Mouse (Mus musculus): Measurements from ENCODE around the gene Tspan17. TPM values are rescaled to one million over a fixed set of nuclear protein-coding genes. Genes with fewer than 3 reads are reported as not detected.

The Tspan17 gene
- polyA plus RNA-seq (2015; fragmentation: Nextera tagmentation; extraction: Ambion mirVana), result 14.5 and 17.7 TPM in 2 replicates

DNA sequence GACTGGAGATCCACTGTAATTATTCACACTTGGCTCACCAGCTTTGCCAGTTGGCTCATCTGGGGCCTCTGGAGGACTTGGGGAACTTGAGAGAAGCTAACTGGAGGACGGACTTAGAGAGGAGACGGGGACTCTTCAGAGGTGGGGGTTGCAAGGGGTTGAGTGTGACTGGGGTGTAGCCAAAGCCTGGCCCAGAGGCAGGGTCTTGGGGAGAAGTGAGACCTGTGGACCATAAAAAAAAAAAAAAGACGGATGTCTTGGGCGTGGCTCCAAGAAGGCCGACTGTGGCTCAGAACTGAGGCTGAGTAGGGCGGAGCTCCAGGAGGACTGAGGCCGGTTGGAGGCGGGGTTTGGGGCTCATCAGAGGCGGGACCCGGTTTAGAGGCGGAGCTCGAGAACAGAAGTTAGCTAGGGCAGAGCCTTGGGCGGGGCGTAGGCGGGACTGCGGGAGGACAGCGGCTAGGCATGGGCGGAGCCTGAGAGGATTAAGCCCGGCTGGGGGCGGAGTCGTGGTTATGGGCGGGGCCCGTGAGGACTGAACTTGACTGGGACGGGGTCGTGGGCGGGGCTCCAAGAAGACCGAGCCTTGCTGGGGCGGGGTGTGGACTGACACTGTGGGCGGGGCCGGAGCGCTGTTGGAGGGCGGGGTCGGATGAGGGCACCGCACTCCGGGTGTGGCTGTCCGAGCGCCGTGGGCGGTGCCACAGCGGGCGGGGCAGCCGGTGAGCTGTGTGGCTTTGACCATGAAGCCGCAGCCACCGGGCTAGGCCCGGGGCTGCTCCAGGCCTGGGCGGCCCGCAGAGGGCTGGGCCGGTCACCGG is at the start of gene Tspan17:
TSS of gene Tspan17 (plus strand) at position 638 of the 821 bp plus-strand sequence.
- H3K27me3 ChIP-seq (ENCODE audit: control insufficient read depth, insufficient read depth, low read length), result no peaks in the 10 kb centered on the region; the same call in none of the 2 replicates
- H3K4me1 ChIP-seq (ENCODE audit: control insufficient read depth, insufficient read depth, low read length), result peaks cover 6% of the 10 kb centered on the region
- H3K9ac ChIP-seq (ENCODE audit: low read length), result peak within 1 kb of the TSS; percentile 73
- ATAC-seq (ENCODE audit: insufficient read depth, low FRiP score), result peak; percentile 92
- H3K36me3 ChIP-seq (ENCODE audit: control insufficient read depth, insufficient read depth, low read length), result no peaks in the 10 kb centered on the region
- WGBS, result under 1% methylated on average over 48 of the region's 49 CpGs
- H3K27ac ChIP-seq (ENCODE audit: low read length), result 0 out of 2 replicates have a peak within 1 kb of the TSS, but pooled peaks have one; percentile 19
- H3K9me3 ChIP-seq (replicated peaks; ENCODE audit: control insufficient read depth, low read length), result no peaks in the 10 kb centered on the region
- H3K4me2 ChIP-seq (ENCODE audit: low read depth, low read length), result peak within 1 kb of the TSS; percentile 99
- peak within 1 kb of the TSS; percentile 68 for H3K4me3 ChIP-seq (replicated peaks; ENCODE audit: low read length)

DNA sequence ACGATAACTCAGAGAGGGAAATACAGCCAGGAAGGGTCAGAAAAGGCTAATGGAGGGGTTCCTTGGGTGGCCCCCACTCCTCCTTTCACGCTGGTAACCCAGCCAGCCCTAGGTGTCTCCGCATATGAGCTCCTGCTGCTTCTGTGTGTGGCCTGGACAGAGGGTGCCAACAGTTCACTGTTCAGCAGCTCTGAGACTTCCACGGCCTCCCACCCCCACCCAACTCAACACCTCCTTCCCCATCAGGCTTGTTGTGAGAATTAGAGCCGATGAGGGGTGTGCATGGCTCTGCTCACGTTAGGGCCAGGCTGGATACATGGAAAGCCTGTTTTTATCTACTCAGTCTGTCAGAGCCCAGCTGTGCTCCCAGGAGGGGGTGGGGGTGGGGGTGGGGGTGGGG is 43.1 kb upstream of the Tspan17 start:
- Histone ChIP-seq H3K9ac (ENCODE audit: low read length) (no peak overlapping the region), H3K36me3 (ENCODE audit: control insufficient read depth, insufficient read depth, low read length) (no peaks in the 10 kb centered on the region), H3K9me3 (replicated peaks; ENCODE audit: control insufficient read depth, low read length) (no peaks in the 10 kb centered on the region), H3K4me2 (ENCODE audit: low read depth, low read length) (no peak overlapping the region), H3K4me1 (ENCODE audit: control insufficient read depth, insufficient read depth, low read length) (0 out of 2 replicates have a peak, but pooled peaks cover 4% of the 10 kb centered on the region), H3K27me3 (ENCODE audit: control insufficient read depth, insufficient read depth, low read length) (peaks cover 24% of the 10 kb centered on the region), H3K4me3 (replicated peaks; ENCODE audit: low read length) (no peak overlapping the region), H3K27ac (ENCODE audit: low read length) (no peak overlapping the region)
- 34% methylated on average over 6 of the region's 6 CpGs for WGBS
- ATAC-seq (ENCODE audit: insufficient read depth, low FRiP score), result no peak

- Histone ChIP-seq H3K9me3 (replicated peaks; ENCODE audit: control insufficient read depth, low read length) (no peaks in the 10 kb centered on the region), H3K4me2 (ENCODE audit: low read depth, low read length) (no peak overlapping the region), H3K27me3 (ENCODE audit: control insufficient read depth, insufficient read depth, low read length) (peaks cover 24% of the 10 kb centered on the region), H3K4me1 (ENCODE audit: control insufficient read depth, insufficient read depth, low read length) (0 out of 2 replicates have a peak, but pooled peaks cover 4% of the 10 kb centered on the region), H3K36me3 (ENCODE audit: control insufficient read depth, insufficient read depth, low read length) (no peaks in the 10 kb centered on the region), H3K9ac (ENCODE audit: low read length) (no peak overlapping the region), H3K4me3 (replicated peaks; ENCODE audit: low read length) (no peak overlapping the region), H3K27ac (ENCODE audit: low read length) (no peak overlapping the region)
- 41% methylated on average over 10 of the region's 10 CpGs for WGBS
- no peak for ATAC-seq (ENCODE audit: insufficient read depth, low FRiP score)
Measured at GRCm38 (mm10) chr13:54746896-54747295, 42.3 kb upstream of the Tspan17 start.

- 78% methylated on average over 8 of the region's 8 CpGs for WGBS
- ATAC-seq (ENCODE audit: insufficient read depth, low FRiP score), result no peak
- H3K4me2 ChIP-seq (ENCODE audit: low read depth, low read length), result no peak overlapping the region
- no peaks in the 10 kb centered on the region for H3K36me3 ChIP-seq (ENCODE audit: control insufficient read depth, insufficient read depth, low read length)
- H3K4me3 ChIP-seq (replicated peaks; ENCODE audit: low read length), result no peak overlapping the region
- 0 out of 2 replicates have a peak, but pooled peaks cover 4% of the 10 kb centered on the region for H3K4me1 ChIP-seq (ENCODE audit: control insufficient read depth, insufficient read depth, low read length)
- H3K9me3 ChIP-seq (replicated peaks; ENCODE audit: control insufficient read depth, low read length), result no peaks in the 10 kb centered on the region
- H3K27me3 ChIP-seq (ENCODE audit: control insufficient read depth, insufficient read depth, low read length), result peaks cover 24% of the 10 kb centered on the region
- no peak overlapping the region for H3K9ac ChIP-seq (ENCODE audit: low read length)
- no peak overlapping the region for H3K27ac ChIP-seq (ENCODE audit: low read length)
Measured at GRCm38 (mm10) chr13:54748190-54748589, 41.0 kb upstream of the Tspan17 start.

- Histone ChIP-seq H3K4me1 (ENCODE audit: control insufficient read depth, insufficient read depth, low read length) (0 out of 2 replicates have a peak, but pooled peaks cover 4% of the 10 kb centered on the region), H3K4me3 (replicated peaks; ENCODE audit: low read length) (no peak overlapping the region), H3K9ac (ENCODE audit: low read length) (no peak overlapping the region), H3K27ac (ENCODE audit: low read length) (no peak overlapping the region), H3K9me3 (replicated peaks; ENCODE audit: control insufficient read depth, low read length) (no peaks in the 10 kb centered on the region), H3K36me3 (ENCODE audit: control insufficient read depth, insufficient read depth, low read length) (no peaks in the 10 kb centered on the region), H3K27me3 (ENCODE audit: control insufficient read depth, insufficient read depth, low read length) (peaks cover 24% of the 10 kb centered on the region), H3K4me2 (ENCODE audit: low read depth, low read length) (peak overlapping the region; percentile 92)
- 43% methylated on average over 10 of the region's 10 CpGs for WGBS
- 0 out of 2 replicates have a peak, but pooled peaks have one; percentile 4 for ATAC-seq (ENCODE audit: insufficient read depth, low FRiP score)
Measured at GRCm38 (mm10) chr13:54748721-54749060, 40.5 kb upstream of the Tspan17 start.

GRCm38 (mm10) chr13:54749061-54749863 is 39.9 kb upstream of the Tspan17 start:
- peak; percentile 87; the same call in 1 of the 2 replicates for ATAC-seq (ENCODE audit: insufficient read depth, low FRiP score)
- Histone ChIP-seq H3K36me3 (ENCODE audit: control insufficient read depth, insufficient read depth, low read length) (no peaks in the 10 kb centered on the region), H3K9me3 (replicated peaks; ENCODE audit: control insufficient read depth, low read length) (no peaks in the 10 kb centered on the region), H3K4me3 (replicated peaks; ENCODE audit: low read length) (peak overlapping the region; percentile 56), H3K27me3 (ENCODE audit: control insufficient read depth, insufficient read depth, low read length) (peaks cover 24% of the 10 kb centered on the region), H3K4me2 (ENCODE audit: low read depth, low read length) (peak overlapping the region; percentile 92), H3K9ac (ENCODE audit: low read length) (peak overlapping the region; percentile 31), H3K4me1 (ENCODE audit: control insufficient read depth, insufficient read depth, low read length) (0 out of 2 replicates have a peak, but pooled peaks cover 4% of the 10 kb centered on the region), H3K27ac (ENCODE audit: low read length) (no peak overlapping the region)
- 2% methylated on average over 55 of the region's 100 CpGs for WGBS

DNA sequence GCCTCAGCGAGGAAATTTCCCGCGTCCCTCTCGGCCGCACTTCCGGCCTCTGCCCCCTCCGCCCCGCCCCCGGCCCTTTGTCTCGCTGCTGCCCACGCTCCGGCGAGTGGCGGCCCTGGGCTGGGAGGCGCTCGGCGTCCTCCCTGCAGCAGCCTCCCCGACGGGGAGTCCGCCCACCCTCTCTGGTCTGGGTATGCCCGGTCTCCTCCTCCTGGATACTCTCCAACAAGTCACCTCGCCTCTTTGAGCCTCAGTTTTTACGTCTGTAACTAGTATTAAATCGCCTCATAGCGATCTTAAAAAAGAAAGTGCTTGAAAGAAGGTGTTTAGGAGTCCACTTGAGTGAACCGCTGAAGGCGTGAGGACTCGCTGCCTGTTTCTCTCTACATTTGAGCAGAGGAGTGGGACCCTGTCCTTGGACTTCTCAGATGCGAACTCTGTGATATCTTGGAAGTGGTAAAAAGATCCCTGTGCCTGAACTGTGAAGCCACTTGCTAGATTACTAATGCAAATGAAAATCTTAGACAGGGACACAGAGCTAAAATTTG is 39.2 kb upstream of the Tspan17 start, which contains the start of gene Gprin1:
TSS of gene Gprin1 (minus strand) at position 11 of the 548 bp plus-strand sequence.
- WGBS, result 2% methylated on average over 26 of the region's 29 CpGs
- H3K9me3 ChIP-seq (replicated peaks; ENCODE audit: control insufficient read depth, low read length), result no peaks in the 10 kb centered on the region
- H3K9ac ChIP-seq (ENCODE audit: low read length), result peak within 1 kb of the TSS; percentile 31
- H3K36me3 ChIP-seq (ENCODE audit: control insufficient read depth, insufficient read depth, low read length), result no peaks in the 10 kb centered on the region
- H3K27me3 ChIP-seq (ENCODE audit: control insufficient read depth, insufficient read depth, low read length), result peaks cover 24% of the 10 kb centered on the region
- peak; percentile 30; the same call in 1 of the 2 replicates for ATAC-seq (ENCODE audit: insufficient read depth, low FRiP score)
- H3K4me2 ChIP-seq (ENCODE audit: low read depth, low read length), result peak within 1 kb of the TSS; percentile 92
- 0 out of 2 replicates have a peak, but pooled peaks cover 4% of the 10 kb centered on the region for H3K4me1 ChIP-seq (ENCODE audit: control insufficient read depth, insufficient read depth, low read length)
- peak within 1 kb of the TSS; percentile 56 for H3K4me3 ChIP-seq (replicated peaks; ENCODE audit: low read length)
- no peak within 1 kb of the TSS for H3K27ac ChIP-seq (ENCODE audit: low read length)

DNA sequence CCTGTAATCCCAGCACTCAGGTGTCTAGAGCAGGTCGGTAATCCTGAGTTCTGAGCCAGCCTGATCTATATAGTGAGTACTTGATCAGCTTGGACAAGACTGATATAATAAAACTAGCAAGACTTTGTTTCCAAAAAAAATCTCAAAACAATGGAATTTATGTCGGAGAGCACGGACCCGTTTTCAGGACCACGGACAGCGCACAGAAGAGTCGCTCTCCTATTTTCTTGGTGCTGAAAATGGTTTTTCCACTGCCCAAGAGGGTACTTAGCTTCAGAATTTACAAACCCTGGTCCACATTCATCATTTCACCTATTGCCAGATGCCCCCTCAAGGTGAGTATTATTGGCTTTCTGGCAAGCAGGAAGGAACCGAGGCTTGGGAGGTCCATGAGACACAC is 38.5 kb upstream of the Tspan17 start:
- H3K36me3 ChIP-seq (ENCODE audit: control insufficient read depth, insufficient read depth, low read length), result no peaks in the 10 kb centered on the region
- no peak overlapping the region for H3K4me2 ChIP-seq (ENCODE audit: low read depth, low read length)
- no peak for ATAC-seq (ENCODE audit: insufficient read depth, low FRiP score)
- 0 out of 2 replicates have a peak, but pooled peaks cover 4% of the 10 kb centered on the region for H3K4me1 ChIP-seq (ENCODE audit: control insufficient read depth, insufficient read depth, low read length)
- peaks cover 24% of the 10 kb centered on the region for H3K27me3 ChIP-seq (ENCODE audit: control insufficient read depth, insufficient read depth, low read length)
- 2% methylated on average over 8 of the region's 8 CpGs for WGBS
- H3K27ac ChIP-seq (ENCODE audit: low read length), result no peak overlapping the region
- no peak overlapping the region for H3K9ac ChIP-seq (ENCODE audit: low read length)
- H3K4me3 ChIP-seq (replicated peaks; ENCODE audit: low read length), result no peak overlapping the region
- no peaks in the 10 kb centered on the region for H3K9me3 ChIP-seq (replicated peaks; ENCODE audit: control insufficient read depth, low read length)

Measured in stomach, embryonic 16.5 days (tissue).